Mouse (Mus musculus) limb, embryonic 13.5 days (tissue): Measurements from ENCODE around the gene Erich6b. TPM values are rescaled to one million over a fixed set of nuclear protein-coding genes. Genes with fewer than 3 reads are reported as not detected.

Experiments
- ATAC-seq: fragments of 200-750 bp; cut with Nextera tagmentation; 2 replicates; pipeline ENCODE4 v1.8.0; 2017; ENCODE audit warnings: low read depth, moderate number of reproducible peaks, moderate TSS enrichment; ENCODE audit not compliant: low FRiP score
- H3K27ac ChIP-seq: fragments of 300-500 bp; sonication (generic); 2 replicates; pipeline ENCODE4 v1.5.1; 2015; ENCODE audit warnings: inconsistent platforms, mild to moderate bottlenecking, moderate library complexity
- H3K27me3 ChIP-seq: fragments of 300-500 bp; sonication (generic); 2 replicates; pipeline ENCODE4 v1.6.1; 2015; ENCODE audit warnings: mild to moderate bottlenecking, inconsistent platforms
- H3K36me3 ChIP-seq: fragments of 300-500 bp; sonication (generic); 2 replicates; pipeline ENCODE4 v1.6.1; 2015; ENCODE audit warnings: inconsistent platforms, mild to moderate bottlenecking, moderate library complexity
- H3K4me1 ChIP-seq: fragments of 300-500 bp; sonication (generic); 2 replicates; pipeline ENCODE4 v1.6.1; 2015; ENCODE audit warnings: inconsistent platforms
- H3K4me2 ChIP-seq: fragments of 300-500 bp; sonication (generic); replicated peaks from 2 replicates; pipeline ENCODE4 v1.6.1; 2015; ENCODE audit warnings: inconsistent platforms, mild to moderate bottlenecking, moderate library complexity
- H3K4me3 ChIP-seq: fragments of 300-500 bp; sonication (generic); 2 replicates; pipeline ENCODE4 v1.5.1; 2015; ENCODE audit warnings: moderate library complexity, mild to moderate bottlenecking, inconsistent platforms
- H3K9ac ChIP-seq: fragments of 300-500 bp; sonication (generic); 2 replicates; pipeline ENCODE4 v1.6.1; 2015; ENCODE audit warnings: mild to moderate bottlenecking, inconsistent platforms
- H3K9me3 ChIP-seq: fragments of 300-500 bp; sonication (generic); 2 replicates; pipeline ENCODE4 v1.6.1; 2016; ENCODE audit warnings: inconsistent platforms
- whole genome bisulfite sequencing: fragments of 180-500 bp; shearing (Covaris S2); methylation state at CpG from one replicate; pipeline ENCODE4 v1.1.7; 2015; 5-methylcytosine and 5-hydroxymethylcytosine counted together
- polyA plus RNA-seq: library from polyadenylated mRNA; unstranded; fragments of >200 nt; fragmentation: Nextera tagmentation; extraction: Ambion mirVana; gene quantifications from 2 replicates; pipeline ENCODE4 v1.2.1, GENCODE M21; 2015

Erich6b gene
- not detected in 2 replicates for polyA plus RNA-seq

- Histone ChIP-seq H3K27ac (no peak within 1 kb of the TSS; the same call in 1 of the 2 replicates), H3K4me3 (no peak within 1 kb of the TSS), H3K27me3 (0 out of 2 replicates have a peak, but pooled peaks cover 4% of the 10 kb centered on the region), H3K9ac (no peak within 1 kb of the TSS), H3K4me1 (peaks cover 16% of the 10 kb centered on the region), H3K9me3 (no peaks in the 10 kb centered on the region), H3K36me3 (no peaks in the 10 kb centered on the region), H3K4me2 (no peak within 1 kb of the TSS)
- ATAC-seq, result no peak
- WGBS, result 84% methylated on average over 8 of the region's 8 CpGs
These were observed at the start of gene Erich6b for GRCm38 (mm10) chr14:75642080-75642479. TSS of gene Erich6b (plus strand) at chr14:75642259.

GRCm38 (mm10) chr14:75592978-75593377 is 49.1 kb upstream of the Erich6b start, which contains the start of gene Spert:
TSS of gene Spert (minus strand) at chr14:75593116.
- ATAC-seq, result no peak

GRCm38 (mm10) chr14:75609176-75609575 is 32.9 kb upstream of the Erich6b start:
- no peak overlapping the region for H3K4me3 ChIP-seq
- no peak overlapping the region for H3K4me2 ChIP-seq
- peaks cover 4% of the 10 kb centered on the region; the same call in 1 of the 2 replicates for H3K4me1 ChIP-seq
- no peak for ATAC-seq
- no peaks in the 10 kb centered on the region for H3K27me3 ChIP-seq
- no peaks in the 10 kb centered on the region for H3K9me3 ChIP-seq
- no peak overlapping the region for H3K9ac ChIP-seq
- WGBS, result 81% methylated on average over 2 of the region's 2 CpGs
- no peak overlapping the region for H3K27ac ChIP-seq
- no peaks in the 10 kb centered on the region for H3K36me3 ChIP-seq

More at GRCm38 (mm10) chr14:75592978-75593377, 49.1 kb upstream of the Erich6b start, which contains the start of gene Spert:
- Histone ChIP-seq H3K27me3 (no peaks in the 10 kb centered on the region), H3K27ac (no peak within 1 kb of the TSS), H3K36me3 (no peaks in the 10 kb centered on the region), H3K9me3 (no peaks in the 10 kb centered on the region), H3K9ac (no peak within 1 kb of the TSS), H3K4me1 (no peaks in the 10 kb centered on the region), H3K4me2 (no peak within 1 kb of the TSS), H3K4me3 (no peak within 1 kb of the TSS)
- 60% methylated on average over 3 of the region's 3 CpGs for WGBS

GRCm38 (mm10) chr14:75616375-75616774 is 25.7 kb upstream of the Erich6b start:
- ATAC-seq, result no peak
- Histone ChIP-seq H3K27ac (no peak overlapping the region), H3K36me3 (no peaks in the 10 kb centered on the region), H3K27me3 (no peaks in the 10 kb centered on the region), H3K9ac (no peak overlapping the region), H3K4me1 (no peaks in the 10 kb centered on the region), H3K4me2 (no peak overlapping the region), H3K9me3 (no peaks in the 10 kb centered on the region), H3K4me3 (no peak overlapping the region)
- 85% methylated on average over 6 of the region's 6 CpGs for WGBS

GRCm38 (mm10) chr14:75622984-75623383 is 19.1 kb upstream of the Erich6b start:
- Histone ChIP-seq H3K4me1 (no peaks in the 10 kb centered on the region), H3K4me2 (no peak overlapping the region), H3K36me3 (no peaks in the 10 kb centered on the region), H3K27ac (no peak overlapping the region), H3K27me3 (no peaks in the 10 kb centered on the region), H3K4me3 (no peak overlapping the region), H3K9ac (no peak overlapping the region), H3K9me3 (no peaks in the 10 kb centered on the region)
- no peak for ATAC-seq
- 61% methylated on average over 7 of the region's 7 CpGs for WGBS

GRCm38 (mm10) chr14:75628870-75629269 is 13.2 kb upstream of the Erich6b start:
- WGBS, result 92% methylated on average over 8 of the region's 8 CpGs
- H3K36me3 ChIP-seq, result no peaks in the 10 kb centered on the region
- H3K27me3 ChIP-seq, result no peaks in the 10 kb centered on the region
- H3K4me2 ChIP-seq, result no peak overlapping the region
- H3K27ac ChIP-seq, result no peak overlapping the region
- H3K4me3 ChIP-seq, result no peak overlapping the region
- H3K4me1 ChIP-seq, result no peaks in the 10 kb centered on the region
- H3K9ac ChIP-seq, result no peak overlapping the region
- ATAC-seq, result no peak
- H3K9me3 ChIP-seq, result no peaks in the 10 kb centered on the region

- no peak overlapping the region for H3K9ac ChIP-seq
- H3K27ac ChIP-seq, result peak overlapping the region; percentile 23; the same call in 1 of the 2 replicates
- H3K36me3 ChIP-seq, result no peaks in the 10 kb centered on the region
- H3K4me3 ChIP-seq, result no peak overlapping the region
- H3K9me3 ChIP-seq, result no peaks in the 10 kb centered on the region
- H3K4me2 ChIP-seq, result peak overlapping the region; percentile 31
- H3K27me3 ChIP-seq, result 0 out of 2 replicates have a peak, but pooled peaks cover 4% of the 10 kb centered on the region
- 56% methylated on average over 12 of the region's 12 CpGs for WGBS
- peaks cover 30% of the 10 kb centered on the region for H3K4me1 ChIP-seq
- peak; percentile 67; the same call in 1 of the 2 replicates for ATAC-seq
These were observed 6.7 kb upstream of the Erich6b start for GRCm38 (mm10) chr14:75635350-75635749.

GRCm38 (mm10) chr14:75636107-75636506 is 6.0 kb upstream of the Erich6b start:
- no peak overlapping the region for H3K4me3 ChIP-seq
- ATAC-seq, result peak; percentile 60; the same call in 1 of the 2 replicates
- WGBS, result 19% methylated on average over 7 of the region's 7 CpGs
- peak overlapping the region; percentile 31; the same call in 1 of the 2 replicates for H3K4me2 ChIP-seq
- no peaks in the 10 kb centered on the region for H3K36me3 ChIP-seq
- peak overlapping the region; percentile 28; the same call in 1 of the 2 replicates for H3K27ac ChIP-seq
- H3K27me3 ChIP-seq, result 0 out of 2 replicates have a peak, but pooled peaks cover 4% of the 10 kb centered on the region
- H3K4me1 ChIP-seq, result peaks cover 30% of the 10 kb centered on the region
- no peaks in the 10 kb centered on the region for H3K9me3 ChIP-seq
- H3K9ac ChIP-seq, result no peak overlapping the region

- Histone ChIP-seq H3K9ac (no peak overlapping the region), H3K4me2 (no peak overlapping the region), H3K27ac (no peak overlapping the region), H3K36me3 (no peaks in the 10 kb centered on the region), H3K4me1 (peaks cover 30% of the 10 kb centered on the region), H3K9me3 (no peaks in the 10 kb centered on the region), H3K27me3 (0 out of 2 replicates have a peak, but pooled peaks cover 4% of the 10 kb centered on the region), H3K4me3 (no peak overlapping the region)
- 87% methylated on average over 4 of the region's 4 CpGs for WGBS
- no peak for ATAC-seq
These were observed 4.4 kb upstream of the Erich6b start for GRCm38 (mm10) chr14:75637641-75638040.

- H3K9ac ChIP-seq, result no peak overlapping the region
- peaks cover 20% of the 10 kb centered on the region for H3K4me1 ChIP-seq
- WGBS, result 91% methylated on average over 2 of the region's 2 CpGs
- H3K36me3 ChIP-seq, result no peaks in the 10 kb centered on the region
- H3K9me3 ChIP-seq, result no peaks in the 10 kb centered on the region
- 0 out of 2 replicates have a peak, but pooled peaks cover 4% of the 10 kb centered on the region for H3K27me3 ChIP-seq
- H3K27ac ChIP-seq, result no peak overlapping the region
- H3K4me3 ChIP-seq, result no peak overlapping the region
- H3K4me2 ChIP-seq, result no peak overlapping the region
- ATAC-seq, result no peak
These were observed 1.2 kb upstream of the Erich6b start for GRCm38 (mm10) chr14:75640846-75641245.

- no peak overlapping the region for H3K9ac ChIP-seq
- H3K4me1 ChIP-seq, result peaks cover 20% of the 10 kb centered on the region
- H3K36me3 ChIP-seq, result no peaks in the 10 kb centered on the region
- 70% methylated on average over 6 of the region's 6 CpGs for WGBS
- no peaks in the 10 kb centered on the region for H3K9me3 ChIP-seq
- no peak overlapping the region for H3K4me2 ChIP-seq
- no peak for ATAC-seq
- H3K4me3 ChIP-seq, result no peak overlapping the region
- 0 out of 2 replicates have a peak, but pooled peaks cover 4% of the 10 kb centered on the region for H3K27me3 ChIP-seq
- H3K27ac ChIP-seq, result no peak overlapping the region
These were observed 690 bp upstream of the Erich6b start for GRCm38 (mm10) chr14:75641369-75641768.

GRCm38 (mm10) chr14:75645461-75645860 is 3.4 kb downstream of the Erich6b start:
- no peak overlapping the region for H3K9ac ChIP-seq
- H3K27me3 ChIP-seq, result no peaks in the 10 kb centered on the region
- no peaks in the 10 kb centered on the region for H3K9me3 ChIP-seq
- no peak overlapping the region for H3K27ac ChIP-seq
- 89% methylated on average over 7 of the region's 7 CpGs for WGBS
- peaks cover 15% of the 10 kb centered on the region for H3K4me1 ChIP-seq
- no peak overlapping the region for H3K4me3 ChIP-seq
- no peak overlapping the region for H3K4me2 ChIP-seq
- no peak for ATAC-seq
- no peaks in the 10 kb centered on the region for H3K36me3 ChIP-seq

GRCm38 (mm10) chr14:75646060-75646459 is 4.0 kb downstream of the Erich6b start:
- peaks cover 15% of the 10 kb centered on the region for H3K4me1 ChIP-seq
- H3K4me2 ChIP-seq, result peak overlapping the region; percentile 19; the same call in 1 of the 2 replicates
- ATAC-seq, result no peak
- 52% methylated on average over 9 of the region's 9 CpGs for WGBS
- no peak overlapping the region for H3K4me3 ChIP-seq
- no peak overlapping the region for H3K9ac ChIP-seq
- no peaks in the 10 kb centered on the region for H3K27me3 ChIP-seq
- H3K27ac ChIP-seq, result no peak overlapping the region
- no peaks in the 10 kb centered on the region for H3K36me3 ChIP-seq
- H3K9me3 ChIP-seq, result no peaks in the 10 kb centered on the region
